Mouse (Mus musculus): Measurements from ENCODE around the gene Usp5.

Usp5 gene

DNA sequence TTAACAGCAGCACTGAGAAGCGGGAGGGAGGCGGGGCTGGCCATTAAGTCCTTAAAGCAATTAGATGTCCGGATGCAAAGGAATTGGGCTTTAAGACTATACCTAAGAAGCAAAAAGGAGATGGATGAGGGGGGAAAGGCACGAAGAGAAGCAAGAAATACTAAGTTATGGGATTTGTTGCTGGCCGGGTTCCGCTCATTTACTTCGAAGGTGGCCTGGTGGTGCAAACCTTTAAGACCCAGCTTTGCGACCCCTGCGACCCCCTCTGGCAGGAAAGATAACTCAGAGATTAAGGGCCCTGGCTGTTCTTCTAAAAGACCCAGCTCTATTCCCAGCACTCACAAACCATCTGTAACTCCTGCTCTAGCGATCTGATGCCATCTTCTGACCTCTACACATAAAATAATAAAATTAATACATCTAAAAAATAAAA, 49.3 kb downstream of the Usp5 start:
- DNase-seq: no peak

DNA sequence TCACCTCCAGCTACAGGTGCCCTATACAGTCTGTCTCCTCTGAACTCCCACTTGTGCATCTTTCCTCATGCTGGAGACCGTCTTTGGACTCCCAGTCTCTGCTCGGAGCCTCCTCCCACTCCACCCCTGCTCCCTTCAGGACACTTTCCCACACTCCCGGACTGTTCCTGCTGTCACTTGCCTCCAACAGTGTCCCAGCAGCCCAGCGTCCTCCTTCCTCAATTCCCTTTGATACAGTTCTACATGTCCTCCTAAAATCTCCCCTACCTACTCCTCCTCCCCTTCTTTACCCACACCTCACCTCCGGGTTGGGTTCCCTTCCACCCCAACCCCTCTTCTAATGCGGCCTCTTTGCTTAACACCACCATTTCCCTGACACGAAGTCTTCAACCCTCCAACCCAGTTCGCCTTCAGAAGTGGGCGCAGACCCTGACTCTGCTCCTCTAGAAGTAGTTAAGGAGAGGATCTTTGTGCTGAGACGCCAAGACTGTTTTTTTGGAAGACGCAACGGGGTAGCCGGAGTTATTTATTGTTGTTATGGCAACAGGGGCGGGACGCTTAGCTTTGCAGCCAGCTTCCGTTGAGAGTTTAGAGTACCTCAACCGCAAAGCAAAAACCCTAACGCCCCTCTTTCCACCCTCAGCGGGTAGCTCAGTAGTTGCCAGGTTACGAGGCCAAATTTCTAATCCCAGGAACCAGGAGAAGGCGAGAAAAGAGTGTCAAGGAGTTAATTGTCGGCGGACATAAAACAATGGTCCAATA, 49.9 kb downstream of the Usp5 start, which contains the start of gene Lrrc23:
Gene Lrrc23, minus strand, starts transcription at position 506 of the 762 bp plus-strand sequence.
- DNase-seq: peak; percentile 63

GRCm38 (mm10) chr6:124770511-124770910, 58.8 kb downstream of the Usp5 start:
- DNase-seq: no peak

DNA sequence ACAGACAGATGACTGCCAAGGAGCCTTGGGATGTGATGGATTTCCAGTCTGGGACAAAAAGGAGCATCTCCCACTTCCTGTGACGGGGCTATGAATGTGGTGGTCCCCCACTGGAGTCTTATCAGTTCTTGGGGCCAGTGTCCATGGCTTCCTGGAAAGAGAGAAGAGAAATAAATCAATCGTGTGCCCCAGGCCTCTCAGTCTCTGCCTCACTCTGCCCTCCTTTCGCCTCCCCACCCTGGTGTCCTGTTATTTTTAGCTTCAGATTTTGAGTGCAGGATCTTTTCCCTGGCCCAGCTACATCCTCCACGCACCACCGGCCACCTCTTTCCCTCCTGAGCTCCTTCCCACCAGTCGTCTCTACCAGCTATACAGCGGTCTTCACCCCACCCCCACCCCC, 59.3 kb downstream of the Usp5 start:
- DNase-seq: no peak

DNA sequence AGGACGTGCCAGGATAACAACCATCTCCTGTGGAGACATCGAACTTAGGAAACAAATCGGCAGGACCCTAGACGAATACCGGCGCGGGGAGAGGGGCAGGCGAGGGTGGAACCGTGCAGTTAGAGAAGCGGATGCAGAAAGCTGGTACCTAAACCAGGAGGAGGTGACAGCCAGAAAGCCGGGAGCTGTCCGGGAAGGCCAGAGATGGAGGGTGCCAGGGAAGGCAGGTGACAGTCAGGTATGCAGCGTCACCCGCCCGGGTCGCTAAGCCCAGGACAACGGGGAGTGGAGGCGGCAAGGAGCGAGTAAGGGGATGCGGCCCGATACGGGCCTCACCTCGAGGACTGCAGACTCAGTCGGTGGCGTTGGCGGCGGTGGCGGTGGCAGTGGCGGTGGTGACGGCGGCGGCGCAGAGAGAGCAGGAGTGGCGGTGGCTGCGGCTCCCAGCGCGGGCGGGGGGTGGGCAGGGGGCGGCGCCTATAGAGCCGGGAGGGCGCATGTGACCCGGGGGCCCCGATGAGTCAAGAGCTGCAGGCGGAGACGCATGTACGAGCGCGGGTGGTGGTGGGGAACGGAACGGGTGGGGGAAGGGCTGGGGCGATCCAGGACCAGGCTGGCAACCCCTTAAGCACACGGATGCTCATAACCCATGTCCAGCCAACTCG, 60.1 kb downstream of the Usp5 start, which contains the start of gene Eno2:
Gene Eno2, minus strand, starts transcription at position 573 of the 665 bp plus-strand sequence.
- DNase-seq: peak; percentile 54

GRCm38 (mm10) chr6:124768704-124769044, 60.6 kb downstream of the Usp5 start:
- DNase-seq: no peak

DNA sequence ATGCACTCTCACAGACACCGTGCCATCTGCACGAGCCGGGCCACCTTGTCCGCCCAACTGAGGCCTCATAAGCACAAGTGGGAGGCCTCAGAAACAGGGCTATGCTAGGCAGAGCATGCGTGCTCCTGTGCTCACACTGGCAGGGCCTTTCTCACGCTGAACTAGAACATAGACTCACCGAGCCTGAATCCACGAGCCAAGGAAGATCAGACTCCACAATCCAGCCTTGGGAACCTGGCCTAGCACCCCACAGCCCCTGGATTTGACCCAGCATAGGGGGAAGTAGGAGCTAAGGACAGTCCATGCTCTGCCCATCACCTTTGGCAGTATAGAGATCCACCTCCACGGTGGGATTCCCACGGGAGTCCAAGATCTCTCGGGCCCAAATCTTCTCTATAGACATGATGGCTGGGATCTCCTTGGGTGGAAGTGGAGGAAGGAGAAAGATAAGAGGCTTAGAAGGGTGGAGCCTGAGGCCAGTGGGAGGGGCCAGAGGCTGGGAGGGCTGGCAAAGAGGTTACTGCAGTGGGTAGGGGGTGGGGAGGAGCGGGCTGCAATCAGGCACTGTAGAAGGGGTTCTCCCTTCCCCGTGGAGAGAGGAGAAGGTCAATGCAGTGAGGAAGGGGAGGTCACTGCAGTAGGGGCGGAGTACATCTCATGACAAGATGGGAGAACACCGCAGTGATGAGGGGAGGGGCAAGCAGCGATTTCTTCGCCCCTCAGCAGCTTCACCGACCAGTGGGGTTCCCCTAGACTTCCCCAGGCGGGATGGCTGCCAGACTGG, 61.2 kb downstream of the Usp5 start:
- no peak for DNase-seq

GRCm38 (mm10) chr6:124767536-124767919, 61.8 kb downstream of the Usp5 start:
- no peak for DNase-seq

GRCm38 (mm10) chr6:124765951-124766350, 63.3 kb downstream of the Usp5 start:
- no peak for DNase-seq
